Mouse (Mus musculus): ENCODE results near the gene Pard3. TPM values are rescaled to one million over a fixed set of nuclear protein-coding genes. Genes with fewer than 3 reads are reported as not detected.

Gene Pard3
- polyA plus RNA-seq, 1 experiment = 58.8 TPM

DNA sequence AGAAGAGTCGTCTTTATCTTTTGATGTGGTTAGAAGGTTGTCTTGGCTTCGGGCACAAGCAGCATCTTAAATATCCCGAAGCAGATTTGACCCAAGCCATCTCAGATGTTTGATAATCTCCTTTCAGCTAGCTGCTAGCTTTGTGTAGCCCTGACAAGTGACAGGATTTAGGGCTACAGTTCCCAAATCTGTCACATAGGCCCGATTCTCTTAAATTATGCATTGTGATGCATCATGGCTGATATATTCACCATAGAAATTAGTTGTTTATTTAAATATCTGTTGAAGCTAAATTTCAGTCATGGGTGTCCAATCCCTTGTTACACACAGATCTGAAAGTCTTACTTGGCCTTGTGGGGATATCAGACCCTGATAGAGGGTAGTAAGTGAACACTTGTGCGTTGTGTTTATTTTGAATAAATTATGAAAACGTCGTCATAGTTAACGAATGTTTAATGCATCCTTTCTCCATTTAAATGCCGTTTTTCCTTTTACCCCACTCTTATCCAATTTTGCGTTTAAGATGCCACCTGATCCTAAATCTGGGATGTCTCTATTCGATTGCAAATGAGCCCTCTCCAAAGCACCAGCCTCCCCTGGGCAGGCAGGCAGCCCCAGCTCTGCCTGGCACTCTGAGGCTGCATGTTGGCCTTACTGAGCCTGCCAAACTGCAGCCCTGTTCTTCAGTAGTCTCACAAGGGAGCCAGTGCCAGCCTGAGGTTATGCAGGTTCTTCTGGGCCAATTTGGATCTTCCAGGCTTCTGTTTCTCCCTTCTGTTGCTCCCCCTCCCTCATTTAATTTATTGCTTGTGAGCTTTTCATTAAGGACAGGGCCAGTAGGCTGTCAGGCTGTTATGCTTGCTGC, 315.5 kb downstream of the Pard3 start:
- no peak for DNase-seq
- TF ChIP-seq POLR2A (IDR thresholded peaks at IDR 0.05; ENCODE audit: borderline replicate concordance, extremely low read depth, low read depth, low read length) (no peak), CTCF (IDR thresholded peaks at IDR 0.05; ENCODE audit: insufficient read depth, low read length) (no peak)
- Histone ChIP-seq H3K4me1 (ENCODE audit: control insufficient read depth, insufficient read depth, low read length) (no peaks in the 10 kb centered on the region), H3K4me3 (replicated peaks; ENCODE audit: extremely low read depth, low read depth, low read length) (no peak overlapping the region)
- 84% methylated on average over 11 of the region's 11 CpGs for WGBS

DNA sequence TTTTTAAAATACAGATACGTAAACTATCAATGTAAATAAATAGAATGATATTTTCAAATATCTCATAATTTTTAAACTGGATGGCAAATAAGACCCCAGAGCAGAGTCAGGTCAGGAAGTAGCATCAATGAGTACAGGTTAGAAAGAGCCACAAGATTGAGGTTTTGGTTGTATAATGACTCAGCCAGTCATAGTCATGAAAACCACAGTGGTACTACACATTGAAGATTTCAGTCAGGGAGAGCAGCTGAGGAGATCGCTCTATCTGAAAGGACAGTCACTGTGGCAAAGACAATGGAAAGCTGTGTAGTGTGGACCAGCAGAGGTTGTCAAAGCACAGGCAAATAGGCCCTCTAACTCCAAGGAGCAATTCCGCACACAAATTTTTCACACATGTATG, 317.6 kb downstream of the Pard3 start:
- DNase-seq = no peak
- Histone ChIP-seq H3K4me3 (replicated peaks; ENCODE audit: extremely low read depth, low read depth, low read length) (no peak overlapping the region), H3K4me1 (ENCODE audit: control insufficient read depth, insufficient read depth, low read length) (no peaks in the 10 kb centered on the region)
- 92% methylated on average over 3 of the region's 3 CpGs for WGBS
- TF ChIP-seq POLR2A (IDR thresholded peaks at IDR 0.05; ENCODE audit: borderline replicate concordance, extremely low read depth, low read depth, low read length) = no peak
- TF ChIP-seq CTCF (IDR thresholded peaks at IDR 0.05; ENCODE audit: insufficient read depth, low read length) = no peak

DNA sequence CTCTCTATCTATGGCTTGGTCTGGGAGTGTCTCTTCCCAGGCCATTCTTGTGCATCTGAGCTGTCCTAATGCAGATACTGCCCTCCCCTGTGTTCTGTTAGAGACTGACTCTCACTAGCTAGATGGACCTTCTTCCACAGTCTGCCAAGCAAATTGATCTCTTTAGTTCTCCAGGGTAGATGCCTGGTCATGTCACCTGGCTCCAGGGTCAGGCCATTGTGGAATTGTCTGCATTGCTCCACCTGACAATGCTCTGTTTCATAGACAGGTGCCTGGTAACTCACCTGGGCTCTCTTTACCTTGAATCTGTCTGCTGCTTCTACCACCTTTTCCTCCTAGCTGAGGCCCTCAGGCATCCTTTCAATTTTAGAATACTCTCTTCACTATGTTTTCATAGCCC, 329.0 kb downstream of the Pard3 start:
- TF ChIP-seq POLR2A (IDR thresholded peaks at IDR 0.05; ENCODE audit: borderline replicate concordance, extremely low read depth, low read depth, low read length) (no peak), CTCF (IDR thresholded peaks at IDR 0.05; ENCODE audit: insufficient read depth, low read length) (no peak)
- no peak overlapping the region for H3K4me3 ChIP-seq (replicated peaks; ENCODE audit: extremely low read depth, low read depth, low read length)
- DNase-seq = no peak
- no peaks in the 10 kb centered on the region for H3K4me1 ChIP-seq (ENCODE audit: control insufficient read depth, insufficient read depth, low read length)

DNA sequence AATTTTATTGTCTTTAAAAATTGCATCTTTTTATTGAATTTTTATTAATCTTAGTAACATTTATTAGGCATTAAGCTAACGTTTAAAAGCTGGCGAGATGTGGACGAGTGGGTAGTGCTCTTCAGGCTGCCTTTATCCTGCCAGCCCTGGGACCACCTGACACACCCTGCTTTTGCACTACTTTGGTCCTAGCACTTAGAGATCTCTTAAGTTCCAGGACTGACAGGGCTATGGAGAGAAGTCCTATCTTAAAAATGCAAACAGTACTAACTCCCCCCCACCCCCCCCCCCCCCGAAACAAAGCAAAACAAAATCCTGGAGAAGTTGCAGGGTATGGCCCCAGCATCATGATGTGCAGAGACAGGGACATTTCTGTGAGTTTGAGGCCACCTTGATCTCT, 331.8 kb downstream of the Pard3 start:
- TF ChIP-seq CTCF (IDR thresholded peaks at IDR 0.05; ENCODE audit: insufficient read depth, low read length) (no peak), POLR2A (IDR thresholded peaks at IDR 0.05; ENCODE audit: borderline replicate concordance, extremely low read depth, low read depth, low read length) (no peak)
- no peaks in the 10 kb centered on the region for H3K4me1 ChIP-seq (ENCODE audit: control insufficient read depth, insufficient read depth, low read length)
- 84% methylated on average over 4 of the region's 4 CpGs for WGBS
- DNase-seq = no peak
- H3K4me3 ChIP-seq (replicated peaks; ENCODE audit: extremely low read depth, low read depth, low read length) = no peak overlapping the region

DNA sequence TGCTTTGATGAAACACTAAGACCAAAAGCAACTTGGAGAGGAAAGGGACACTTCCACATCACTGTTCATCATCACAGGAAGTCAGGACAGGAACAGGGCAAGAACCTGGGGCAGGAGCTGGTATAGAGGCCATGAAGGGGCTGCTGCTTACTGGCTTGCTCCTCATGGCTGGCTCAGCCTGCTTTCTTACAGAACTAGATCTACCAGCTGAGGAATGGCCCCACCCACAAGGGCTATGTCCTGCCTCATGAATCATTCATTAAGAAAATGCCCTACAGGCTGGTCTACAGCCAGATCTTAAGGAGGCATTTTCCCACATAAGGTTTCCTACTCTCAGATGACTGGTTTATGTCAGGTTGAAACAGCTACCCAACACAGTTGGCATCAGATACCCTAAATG, 342.1 kb downstream of the Pard3 start:
- no peak for DNase-seq
- no peaks in the 10 kb centered on the region for H3K4me1 ChIP-seq (ENCODE audit: control insufficient read depth, insufficient read depth, low read length)
- TF ChIP-seq CTCF (IDR thresholded peaks at IDR 0.05; ENCODE audit: insufficient read depth, low read length) (no peak), POLR2A (IDR thresholded peaks at IDR 0.05; ENCODE audit: borderline replicate concordance, extremely low read depth, low read depth, low read length) (no peak)
- no peak overlapping the region for H3K4me3 ChIP-seq (replicated peaks; ENCODE audit: extremely low read depth, low read depth, low read length)

DNA sequence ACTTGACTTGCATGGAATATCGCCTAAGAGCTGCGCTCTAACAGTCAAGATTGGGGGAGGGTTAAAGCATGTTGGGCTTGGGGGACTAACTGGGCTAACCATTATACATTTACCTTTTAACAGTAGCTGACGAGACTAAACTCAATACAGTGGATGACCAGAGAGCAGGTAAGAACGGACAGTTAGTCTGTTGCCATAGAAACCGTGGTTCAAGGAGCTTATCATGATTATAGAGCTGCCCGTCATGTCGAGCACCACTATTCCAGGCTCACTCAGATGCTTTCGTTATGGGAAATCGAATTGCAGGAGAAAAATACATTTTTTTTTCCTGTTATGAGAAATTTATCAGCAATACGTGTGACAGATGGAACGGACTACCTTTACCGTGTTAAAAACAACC, 346.9 kb downstream of the Pard3 start:
- Histone ChIP-seq H3K4me3 (replicated peaks; ENCODE audit: extremely low read depth, low read depth, low read length) (no peak overlapping the region), H3K4me1 (ENCODE audit: control insufficient read depth, insufficient read depth, low read length) (no peaks in the 10 kb centered on the region)
- TF ChIP-seq POLR2A (IDR thresholded peaks at IDR 0.05; ENCODE audit: borderline replicate concordance, extremely low read depth, low read depth, low read length) = no peak
- no peak for TF ChIP-seq CTCF (IDR thresholded peaks at IDR 0.05; ENCODE audit: insufficient read depth, low read length)
- no peak for DNase-seq
- 84% methylated on average over 12 of the region's 12 CpGs for WGBS

DNA sequence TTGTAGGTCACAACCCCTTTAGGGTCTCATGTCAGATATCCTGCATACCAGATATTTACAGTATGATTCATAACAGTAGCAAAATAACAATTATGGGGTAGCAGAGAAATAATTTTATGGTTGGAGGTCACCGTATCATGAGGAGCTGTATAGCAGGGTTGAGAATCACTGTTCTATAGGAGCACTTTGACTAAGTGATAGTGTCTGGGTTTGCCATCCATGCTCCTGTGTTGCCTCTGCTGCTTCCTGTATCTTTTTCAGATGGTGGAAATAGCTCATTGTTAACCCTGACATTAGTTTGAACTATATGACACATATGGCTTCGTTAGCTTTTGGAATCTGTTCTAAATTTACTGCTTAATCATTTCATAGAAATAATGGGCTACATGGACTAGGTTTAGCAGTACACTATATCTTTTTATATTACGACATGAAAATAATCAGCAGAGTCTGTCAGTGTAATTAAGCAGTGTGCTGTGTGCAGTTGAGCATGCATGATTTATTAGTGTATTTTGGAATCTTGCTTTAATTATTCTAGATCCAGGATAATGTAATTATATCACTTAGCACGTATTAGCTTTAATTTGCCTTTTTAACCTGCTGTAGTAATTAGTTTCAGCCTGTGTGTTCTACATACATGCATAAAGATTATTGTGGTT, 347.6 kb downstream of the Pard3 start:
- no peak overlapping the region for H3K4me3 ChIP-seq (replicated peaks; ENCODE audit: extremely low read depth, low read depth, low read length)
- no peaks in the 10 kb centered on the region for H3K4me1 ChIP-seq (ENCODE audit: control insufficient read depth, insufficient read depth, low read length)
- no peak for DNase-seq
- 87% methylated on average over 4 of the region's 4 CpGs for WGBS
- TF ChIP-seq CTCF (IDR thresholded peaks at IDR 0.05; ENCODE audit: insufficient read depth, low read length) (no peak), POLR2A (IDR thresholded peaks at IDR 0.05; ENCODE audit: borderline replicate concordance, extremely low read depth, low read depth, low read length) (no peak)

DNA sequence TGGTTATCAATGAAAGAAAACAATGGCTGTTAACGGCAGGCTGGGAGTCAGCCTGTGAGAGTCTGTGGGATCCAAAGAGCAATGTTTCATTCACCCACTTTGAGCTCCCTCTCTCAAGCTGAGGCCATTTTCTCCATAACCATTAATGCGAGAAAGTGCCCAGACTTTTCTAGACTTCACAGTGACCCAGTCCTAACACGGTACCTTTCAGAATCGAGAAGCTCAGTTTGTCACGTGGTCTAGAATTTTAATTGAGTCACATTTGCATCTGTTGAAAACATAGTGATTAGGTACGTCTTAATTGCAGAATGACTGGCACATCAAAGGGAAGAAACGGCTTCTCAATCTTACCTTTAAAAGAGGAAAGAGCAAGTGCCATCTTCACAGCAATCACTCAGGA, 359.3 kb downstream of the Pard3 start:
- TF ChIP-seq CTCF (IDR thresholded peaks at IDR 0.05; ENCODE audit: insufficient read depth, low read length) = no peak
- no peak for TF ChIP-seq POLR2A (IDR thresholded peaks at IDR 0.05; ENCODE audit: borderline replicate concordance, extremely low read depth, low read depth, low read length)
- DNase-seq = no peak
- H3K4me3 ChIP-seq (replicated peaks; ENCODE audit: extremely low read depth, low read depth, low read length) = no peak overlapping the region
- H3K4me1 ChIP-seq (ENCODE audit: control insufficient read depth, insufficient read depth, low read length) = no peaks in the 10 kb centered on the region
- 74% methylated on average over 7 of the region's 7 CpGs for WGBS

DNA sequence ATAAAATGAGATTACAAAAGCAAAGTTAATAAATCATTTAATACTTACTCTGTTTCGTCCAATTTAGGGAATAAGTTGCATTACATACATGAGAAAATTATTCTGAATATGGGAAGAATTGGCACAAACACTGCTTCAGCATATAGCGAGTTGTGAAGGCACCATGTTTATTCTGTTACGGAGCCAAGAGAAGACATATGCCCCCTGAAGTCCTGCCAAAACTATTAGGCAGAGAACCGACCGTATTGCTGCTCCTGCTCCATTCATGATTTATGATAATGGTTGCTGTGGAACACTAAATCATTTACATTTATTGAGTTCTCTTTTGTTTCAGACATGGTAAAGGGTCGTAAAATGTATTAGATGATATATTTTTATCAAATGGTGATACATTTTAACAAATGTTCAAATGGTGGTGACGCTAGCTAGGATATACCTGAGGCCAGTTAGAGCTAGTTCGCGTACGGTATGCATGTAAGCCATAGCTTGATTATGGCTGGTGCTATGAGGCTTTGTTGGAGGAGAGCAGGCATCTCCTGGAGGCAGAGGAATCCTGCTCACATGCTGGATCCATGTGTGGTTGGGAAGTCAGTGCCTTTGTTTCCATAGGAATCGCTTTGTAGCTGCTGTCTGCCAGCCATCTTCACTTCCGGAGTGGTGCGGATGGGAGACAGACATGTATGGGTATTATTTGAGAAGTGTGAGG, 360.7 kb downstream of the Pard3 start:
- no peak for DNase-seq
- WGBS = 91% methylated on average over 13 of the region's 13 CpGs
- Histone ChIP-seq H3K4me3 (replicated peaks; ENCODE audit: extremely low read depth, low read depth, low read length) (no peak overlapping the region), H3K4me1 (ENCODE audit: control insufficient read depth, insufficient read depth, low read length) (no peaks in the 10 kb centered on the region)
- TF ChIP-seq CTCF (IDR thresholded peaks at IDR 0.05; ENCODE audit: insufficient read depth, low read length) = no peak
- no peak for TF ChIP-seq POLR2A (IDR thresholded peaks at IDR 0.05; ENCODE audit: borderline replicate concordance, extremely low read depth, low read depth, low read length)

Data from lung, adult 2 months (tissue).